Mouse (Mus musculus) liver, embryonic 11.5 days (tissue): ENCODE results near the gene Ntm. TPM values are rescaled to one million over a fixed set of nuclear protein-coding genes. Genes with fewer than 3 reads are reported as not detected.

ENCODE experiments used
- ATAC-seq: fragments of 200-750 bp; cut with Nextera tagmentation; replicated peaks from 2 replicates; pipeline ENCODE4 v1.8.0; 2017; ENCODE audit warnings: moderate number of reproducible peaks, mild to moderate bottlenecking, moderate TSS enrichment, moderate library complexity; ENCODE audit not compliant: low FRiP score
- DNase-seq: peaks from one replicate; pipeline ENCODE4 v3.0.0-alpha.2; 2017; ENCODE audit warnings: low spot score
- H3K27ac ChIP-seq: fragments of 300-500 bp; sonication (generic); 2 replicates; pipeline ENCODE4 v1.5.1; 2014; ENCODE audit warnings: mild to moderate bottlenecking, low read depth, low read length, control low read depth
- H3K27me3 ChIP-seq: fragments of 300-500 bp; sonication (generic); replicated peaks from 2 replicates; pipeline ENCODE4 v1.6.1; 2014; ENCODE audit warnings: low read length, mixed read lengths; ENCODE audit not compliant: control insufficient read depth, insufficient read depth
- H3K36me3 ChIP-seq: fragments of 300-500 bp; sonication (generic); 2 replicates; pipeline ENCODE4 v1.6.1; 2014; ENCODE audit warnings: mild to moderate bottlenecking, low read length, moderate library complexity, mixed read lengths; ENCODE audit not compliant: control insufficient read depth, insufficient read depth
- H3K4me1 ChIP-seq: fragments of 300-500 bp; sonication (generic); replicated peaks from 2 replicates; pipeline ENCODE4 v1.6.1; 2014; ENCODE audit warnings: low read length, mixed read lengths; ENCODE audit not compliant: control insufficient read depth, insufficient read depth
- H3K4me2 ChIP-seq: fragments of 300-500 bp; sonication (generic); 2 replicates; pipeline ENCODE4 v1.6.1; 2014; ENCODE audit warnings: mild to moderate bottlenecking, control low read depth, moderate library complexity
- H3K4me3 ChIP-seq: fragments of 300-500 bp; sonication (generic); 2 replicates; pipeline ENCODE4 v1.5.1; 2014; ENCODE audit warnings: low read depth, low read length, control low read depth
- H3K9ac ChIP-seq: fragments of 300-500 bp; sonication (generic); 2 replicates; pipeline ENCODE4 v1.6.1; 2014; ENCODE audit warnings: low read depth, low read length, control low read depth
- H3K9me3 ChIP-seq: fragments of 300-500 bp; sonication (generic); 2 replicates; pipeline ENCODE4 v1.6.1; 2016; ENCODE audit warnings: low read length, inconsistent platforms, mixed read lengths; ENCODE audit not compliant: control insufficient read depth
- WGBS: fragments of 180-500 bp; shearing (Covaris S2); extraction: QIAGEN DNeasy Blood & Tissue Kit; methylation state at CpG from one replicate; pipeline ENCODE4 v1.1.7; 2014; 5-methylcytosine and 5-hydroxymethylcytosine counted together
- polyA plus RNA-seq: library from polyadenylated mRNA; unstranded; fragments of >200 nt; fragmentation: Nextera tagmentation; extraction: Ambion mirVana; gene quantifications from 2 replicates; pipeline ENCODE4 v1.2.1, GENCODE M21; 2014

The Ntm gene
- polyA plus RNA-seq, 1 experiment from 2014 or later, result 4.4 TPM

- H3K4me2 ChIP-seq, result no peak overlapping the region
- ATAC-seq (no peak), DNase-seq (no peak)
- H3K27me3 ChIP-seq, result no peaks in the 10 kb centered on the region
- H3K27ac ChIP-seq, result no peak overlapping the region
- H3K9me3 ChIP-seq, result no peaks in the 10 kb centered on the region
- no peaks in the 10 kb centered on the region for H3K4me1 ChIP-seq
- no peak overlapping the region for H3K9ac ChIP-seq
- no peaks in the 10 kb centered on the region for H3K36me3 ChIP-seq
- WGBS, result 67% methylated on average over 3 of the region's 3 CpGs
- H3K4me3 ChIP-seq, result no peak overlapping the region
These were observed 715.1 kb downstream of the Ntm start for GRCm38 (mm10) chr9:29247812-29248211.

GRCm38 (mm10) chr9:29244006-29244405, 718.9 kb downstream of the Ntm start:
- no peak overlapping the region for H3K9ac ChIP-seq
- H3K4me1 ChIP-seq, result no peaks in the 10 kb centered on the region
- no peak for DNase-seq
- no peaks in the 10 kb centered on the region for H3K27me3 ChIP-seq
- H3K36me3 ChIP-seq, result no peaks in the 10 kb centered on the region
- no peak for ATAC-seq
- H3K4me2 ChIP-seq, result no peak overlapping the region
- no peak overlapping the region for H3K27ac ChIP-seq
- H3K4me3 ChIP-seq, result no peak overlapping the region
- H3K9me3 ChIP-seq, result no peaks in the 10 kb centered on the region
- 73% methylated on average over 2 of the region's 2 CpGs for WGBS

- H3K4me1 ChIP-seq, result no peaks in the 10 kb centered on the region
- ATAC-seq (no peak), DNase-seq (no peak)
- no peaks in the 10 kb centered on the region for H3K36me3 ChIP-seq
- no peaks in the 10 kb centered on the region for H3K9me3 ChIP-seq
- H3K4me2 ChIP-seq, result no peak overlapping the region
- WGBS, result 79% methylated on average over 8 of the region's 8 CpGs
- no peak overlapping the region for H3K4me3 ChIP-seq
- no peaks in the 10 kb centered on the region for H3K27me3 ChIP-seq
- no peak overlapping the region for H3K9ac ChIP-seq
- no peak overlapping the region for H3K27ac ChIP-seq
These were observed 720.2 kb downstream of the Ntm start for GRCm38 (mm10) chr9:29242497-29243422.

GRCm38 (mm10) chr9:29240797-29241196, 722.1 kb downstream of the Ntm start:
- no peak for DNase-seq
- ATAC-seq, result no peak
- 82% methylated on average over 2 of the region's 2 CpGs for WGBS

DNA sequence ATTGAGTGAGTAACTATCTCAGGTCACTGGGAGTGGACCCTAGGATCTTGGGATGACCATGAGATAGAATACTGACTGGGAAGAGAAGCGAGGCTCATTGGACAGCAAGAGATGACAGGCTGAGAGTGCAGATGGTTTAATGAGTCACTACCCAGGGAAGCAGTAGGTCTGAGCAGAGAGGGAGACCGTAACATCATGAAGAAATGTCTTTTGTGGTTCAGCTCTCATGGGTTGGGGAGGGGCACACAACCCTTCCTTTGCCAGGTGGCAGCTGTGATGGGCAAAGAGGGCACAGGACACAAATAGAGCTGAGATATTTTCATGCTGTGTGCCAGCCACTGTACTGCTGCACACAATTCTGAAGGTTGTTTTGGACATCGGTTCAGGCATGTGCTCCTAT, 724.0 kb downstream of the Ntm start:
- DNase-seq (no peak), ATAC-seq (no peak)
- H3K4me3 ChIP-seq, result no peak overlapping the region
- 80% methylated on average over 3 of the region's 3 CpGs for WGBS
- H3K27ac ChIP-seq, result no peak overlapping the region
- H3K27me3 ChIP-seq, result no peaks in the 10 kb centered on the region
- no peaks in the 10 kb centered on the region for H3K36me3 ChIP-seq
- H3K9ac ChIP-seq, result no peak overlapping the region
- H3K4me2 ChIP-seq, result no peak overlapping the region
- H3K4me1 ChIP-seq, result no peaks in the 10 kb centered on the region
- H3K9me3 ChIP-seq, result no peaks in the 10 kb centered on the region

More at GRCm38 (mm10) chr9:29240797-29241196, 722.1 kb downstream of the Ntm start:
- Histone ChIP-seq H3K27me3 (no peaks in the 10 kb centered on the region), H3K4me3 (no peak overlapping the region), H3K36me3 (no peaks in the 10 kb centered on the region), H3K4me2 (no peak overlapping the region), H3K4me1 (no peaks in the 10 kb centered on the region), H3K9me3 (no peaks in the 10 kb centered on the region), H3K9ac (no peak overlapping the region), H3K27ac (no peak overlapping the region)

GRCm38 (mm10) chr9:29236752-29237151, 726.2 kb downstream of the Ntm start:
- Histone ChIP-seq H3K4me1 (no peaks in the 10 kb centered on the region), H3K4me3 (no peak overlapping the region), H3K36me3 (no peaks in the 10 kb centered on the region), H3K9me3 (no peaks in the 10 kb centered on the region), H3K27me3 (no peaks in the 10 kb centered on the region), H3K4me2 (no peak overlapping the region), H3K27ac (no peak overlapping the region), H3K9ac (no peak overlapping the region)
- no peak for ATAC-seq
- DNase-seq, result no peak
- WGBS, result 82% methylated on average over 3 of the region's 3 CpGs

- no peak overlapping the region for H3K9ac ChIP-seq
- no peaks in the 10 kb centered on the region for H3K27me3 ChIP-seq
- H3K9me3 ChIP-seq, result no peaks in the 10 kb centered on the region
- no peaks in the 10 kb centered on the region for H3K36me3 ChIP-seq
- DNase-seq, result no peak
- H3K4me1 ChIP-seq, result no peaks in the 10 kb centered on the region
- WGBS, result 92% methylated on average over 4 of the region's 4 CpGs
- no peak overlapping the region for H3K4me2 ChIP-seq
- H3K4me3 ChIP-seq, result no peak overlapping the region
- no peak for ATAC-seq
- H3K27ac ChIP-seq, result no peak overlapping the region
These were observed 735.2 kb downstream of the Ntm start for GRCm38 (mm10) chr9:29227747-29228146.

- ATAC-seq, result no peak
- Histone ChIP-seq H3K4me3 (no peak overlapping the region), H3K9ac (no peak overlapping the region), H3K36me3 (no peaks in the 10 kb centered on the region), H3K4me1 (no peaks in the 10 kb centered on the region), H3K9me3 (no peaks in the 10 kb centered on the region), H3K27ac (no peak overlapping the region), H3K27me3 (no peaks in the 10 kb centered on the region; the same call in 1 of the 2 replicates), H3K4me2 (no peak overlapping the region)
- WGBS, result 71% methylated on average over 10 of the region's 10 CpGs
- DNase-seq, result no peak
These were observed 739.9 kb downstream of the Ntm start for GRCm38 (mm10) chr9:29222915-29223545.
